Mouse (Mus musculus): Measurements from ENCODE around the gene Slc25a10. TPM values are rescaled to one million over a fixed set of nuclear protein-coding genes. Genes with fewer than 3 reads are reported as not detected.

Slc25a10 gene
- total RNA-seq, 2 experiments from 2014 or later, result 19.6 to 20.0 TPM

DNA sequence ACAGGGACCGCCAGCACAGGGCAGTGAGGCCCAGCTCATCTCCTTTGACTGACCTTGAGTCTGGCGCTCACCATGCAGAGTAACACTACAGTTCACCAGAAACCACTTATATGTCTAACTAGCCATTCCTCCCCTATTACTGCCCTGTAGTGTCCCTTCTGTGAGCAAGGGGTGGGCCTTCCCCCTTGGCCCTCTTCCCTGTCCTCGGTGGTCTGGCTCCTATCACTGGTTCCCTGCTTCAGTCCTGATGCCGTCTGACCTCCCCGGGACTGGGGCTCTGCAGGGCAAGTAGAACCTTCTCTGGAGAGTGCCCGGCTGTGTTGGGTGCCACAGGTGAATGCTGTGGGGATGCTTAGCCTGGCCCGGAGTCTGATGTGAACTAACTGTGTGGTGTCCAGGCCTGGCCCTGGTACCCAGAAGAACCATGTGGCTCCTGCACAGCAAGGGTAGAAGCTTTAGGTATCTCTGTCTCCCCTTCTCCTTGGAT, 8.1 kb upstream of the Slc25a10 start:
- no peak for DNase-seq (ENCODE audit: low spot score in 2 of 2)

DNA sequence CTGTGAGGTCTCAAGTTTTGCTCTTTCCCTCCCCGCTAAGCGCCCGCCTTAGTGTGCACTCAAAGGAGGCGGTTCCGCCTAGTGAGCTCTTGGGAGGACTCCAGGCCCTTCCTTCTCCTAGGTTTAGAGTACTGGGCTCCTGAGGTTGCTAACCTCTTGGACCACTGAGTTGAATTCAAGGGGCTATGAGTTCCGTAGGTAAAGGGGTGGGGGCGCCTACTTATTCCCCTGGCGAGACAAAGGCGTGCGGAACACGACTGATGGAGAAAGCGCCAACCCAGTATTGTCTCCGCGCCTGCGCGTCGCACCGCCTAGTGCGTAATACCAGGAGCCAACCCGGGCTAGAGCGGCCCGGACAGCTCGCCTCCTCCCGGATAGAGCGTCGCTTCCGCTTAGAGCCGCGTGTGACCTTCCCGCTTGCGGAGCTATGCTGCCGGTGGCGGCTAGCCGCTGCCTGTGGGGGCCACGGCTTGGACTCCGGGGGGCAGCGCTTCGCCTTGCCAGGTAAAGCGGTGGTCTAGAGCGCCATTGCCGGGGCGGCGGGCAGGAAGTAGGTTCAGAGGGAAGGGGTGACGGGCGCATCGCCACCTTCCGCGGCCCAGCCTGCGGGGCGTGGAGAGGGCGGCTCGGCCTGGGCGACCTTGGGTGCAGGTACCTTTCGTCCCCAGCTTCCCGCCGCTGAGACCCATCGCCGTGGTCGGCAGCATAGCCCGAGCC, 7.2 kb upstream of the Slc25a10 start, which contains the start of gene Mrpl12:
Gene Mrpl12, plus strand, starts transcription at position 349 of the 717 bp plus-strand sequence.
- DNase-seq (ENCODE audit: low spot score in 2 of 2), result peak; percentile 72 to 88

DNA sequence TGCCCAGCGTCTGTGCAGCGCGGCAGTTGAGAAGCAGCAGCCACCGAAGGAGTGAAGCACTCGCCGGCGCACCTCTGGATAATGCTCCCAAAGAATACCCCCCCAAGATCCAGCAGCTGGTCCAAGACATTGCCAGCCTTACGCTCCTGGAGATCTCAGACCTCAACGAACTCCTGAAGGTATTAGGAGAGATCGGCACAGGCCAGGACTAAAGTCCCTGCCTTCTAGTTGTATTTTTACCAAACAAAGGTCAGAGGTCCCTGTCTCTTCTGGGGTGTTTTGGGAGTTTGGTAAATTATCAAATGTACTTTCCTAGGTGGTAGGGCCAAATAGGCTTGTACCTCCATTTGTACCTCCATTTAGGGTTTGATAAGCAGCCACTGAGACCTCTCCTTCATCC, 6.4 kb upstream of the Slc25a10 start:
- no peak for DNase-seq (ENCODE audit: low spot score in 2 of 2)

DNA sequence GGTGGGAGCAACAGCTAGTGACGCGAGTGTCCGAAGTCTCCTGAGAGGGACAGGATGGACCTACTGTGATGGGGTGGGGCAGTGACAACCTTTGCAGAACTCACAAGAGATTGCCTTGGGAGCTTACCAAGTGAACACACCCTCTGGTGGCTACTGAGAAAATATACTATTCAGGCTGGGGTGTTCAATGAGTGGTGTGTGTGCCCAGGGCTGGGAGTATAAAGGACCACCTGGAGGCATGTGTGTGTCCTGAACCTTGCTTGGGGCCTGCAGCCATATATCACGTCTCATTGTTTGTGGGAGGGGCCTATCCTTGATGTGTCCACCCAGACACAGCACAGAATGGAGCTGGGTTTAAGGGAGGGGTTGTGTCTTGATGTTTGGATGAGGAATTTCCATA, 3.1 kb upstream of the Slc25a10 start:
- no peak for DNase-seq (ENCODE audit: low spot score in 2 of 2)

DNA sequence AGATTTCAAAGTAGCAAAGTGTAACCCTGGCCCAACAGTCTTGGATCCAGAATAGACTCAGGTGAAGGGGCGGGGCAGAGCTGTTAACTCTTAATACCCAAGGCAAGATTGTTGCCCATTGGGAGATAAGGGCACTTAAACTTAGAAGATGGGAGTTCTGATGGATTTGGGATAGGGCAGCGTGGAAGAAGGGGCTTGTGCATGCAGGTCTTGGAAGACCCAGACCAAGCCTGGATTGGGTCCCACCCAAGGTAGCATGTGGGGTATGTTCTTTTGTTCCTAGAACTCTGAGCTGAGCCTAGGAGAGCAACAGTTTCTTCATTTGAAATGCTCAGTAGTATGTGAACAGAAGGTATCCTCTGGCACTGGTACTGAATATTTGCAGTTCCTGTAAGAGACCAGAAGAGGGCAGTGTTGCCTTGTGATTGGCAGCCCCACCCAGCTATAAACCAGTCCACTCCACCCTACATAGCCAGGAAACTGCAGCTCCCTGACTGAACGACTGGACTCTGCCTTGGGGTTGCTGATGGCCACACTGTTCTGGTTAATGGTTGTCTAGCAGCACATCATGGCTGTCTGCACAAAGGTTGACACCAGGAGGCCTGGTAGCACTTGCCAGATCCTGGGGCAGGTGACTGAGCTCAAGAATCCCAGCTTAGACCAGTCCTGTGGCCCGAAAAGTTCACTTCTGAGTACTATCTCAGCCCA, 2.4 kb upstream of the Slc25a10 start:
- DNase-seq (ENCODE audit: low spot score in 2 of 2), result peak in 1 of 2 experiments; percentile 62

DNA sequence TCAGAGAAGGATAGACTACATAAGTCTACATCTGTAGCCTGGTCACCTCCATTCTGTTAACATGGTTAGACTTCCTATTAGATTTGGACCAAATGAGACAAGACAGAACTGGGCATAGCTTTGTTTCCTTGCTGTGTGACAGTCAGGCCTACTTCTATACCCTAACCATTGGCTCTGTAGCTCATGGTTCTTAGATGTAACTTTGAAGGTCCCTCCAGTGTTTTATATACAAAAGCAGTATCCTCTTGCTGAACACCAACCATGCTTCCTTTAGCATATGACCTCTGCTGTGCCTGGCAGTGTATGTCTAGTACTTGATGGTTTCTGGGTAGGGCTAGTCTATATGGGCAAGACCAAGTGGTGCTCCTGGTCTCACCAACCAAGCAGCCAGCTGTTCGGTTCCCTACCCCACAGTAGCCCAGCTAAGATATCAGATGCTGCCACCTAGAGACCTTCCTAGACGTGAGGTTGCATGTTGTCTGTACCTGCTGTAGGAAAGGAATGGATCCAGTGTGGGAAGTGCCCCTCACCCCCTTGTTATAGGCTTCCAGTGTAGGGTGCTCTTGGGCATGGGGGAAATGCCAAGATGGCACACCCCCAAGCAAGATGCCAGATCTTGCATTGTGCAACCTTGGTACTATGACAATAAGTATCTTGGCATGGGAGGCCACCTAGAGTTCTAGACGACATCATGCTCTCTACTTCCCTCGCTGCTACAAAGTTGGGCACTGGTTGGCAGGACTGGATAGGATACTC, 1.2 kb upstream of the Slc25a10 start:
- DNase-seq (ENCODE audit: low spot score in 2 of 2), result no peak

DNA sequence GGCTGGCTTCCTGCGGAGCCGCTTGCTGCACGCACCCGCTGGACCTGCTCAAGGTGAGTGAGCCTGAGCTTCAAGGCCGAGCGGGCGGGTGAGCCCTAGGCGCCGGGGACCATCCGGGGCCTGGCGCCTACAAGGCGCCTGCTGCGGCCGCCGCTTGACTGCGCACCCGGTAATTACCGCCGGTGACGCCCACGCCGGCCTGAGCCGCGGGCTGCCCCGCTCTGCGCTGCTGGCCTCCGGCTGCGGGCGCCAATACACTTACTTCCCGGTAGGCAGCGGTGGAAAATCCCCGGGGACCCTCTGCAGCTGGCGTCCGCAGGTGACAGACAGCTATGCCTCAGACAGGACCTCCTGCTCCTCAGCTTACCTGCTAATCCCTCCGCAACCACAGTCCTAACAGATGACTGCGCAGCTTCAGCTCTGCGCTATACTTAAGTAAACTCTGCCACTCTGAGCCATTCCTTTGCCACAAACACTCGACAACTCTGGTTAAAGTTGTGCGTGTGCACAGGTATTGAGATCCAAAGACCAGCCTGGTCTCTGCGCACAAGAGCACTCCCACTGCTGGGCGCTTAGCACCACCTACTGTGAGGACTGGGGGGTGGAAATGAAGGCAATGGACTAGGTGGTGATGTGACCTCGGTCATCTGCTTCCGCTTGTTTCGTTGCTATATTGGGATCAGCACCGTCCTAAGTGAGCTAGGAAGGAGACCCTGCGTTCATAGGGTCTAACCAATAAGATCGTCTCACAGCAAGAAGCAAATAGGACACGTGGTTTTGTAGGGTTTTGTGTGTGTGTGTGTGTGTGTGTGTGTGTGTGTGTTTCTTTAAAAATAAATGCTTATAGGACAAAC, 611 bp downstream of the Slc25a10 start:
- no peak for DNase-seq (ENCODE audit: low spot score in 2 of 2)

DNA sequence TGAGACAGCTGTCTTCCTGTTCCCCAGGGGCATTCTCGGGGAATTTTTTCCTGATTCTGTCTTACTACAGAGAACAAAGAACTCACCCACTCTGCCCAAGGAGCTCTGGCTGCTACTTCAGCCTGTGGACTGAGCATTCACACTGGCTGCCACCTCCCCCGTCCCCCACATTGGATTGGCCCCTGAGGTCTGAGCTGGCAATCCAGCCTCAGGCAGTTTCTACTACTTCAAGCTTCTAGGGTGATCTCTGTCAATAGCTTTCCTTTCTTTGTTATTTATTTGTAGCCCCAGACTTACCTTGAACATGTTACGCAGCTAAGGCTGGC, 1.2 kb downstream of the Slc25a10 start:
- no peak for DNase-seq (ENCODE audit: low spot score in 2 of 2)

DNA sequence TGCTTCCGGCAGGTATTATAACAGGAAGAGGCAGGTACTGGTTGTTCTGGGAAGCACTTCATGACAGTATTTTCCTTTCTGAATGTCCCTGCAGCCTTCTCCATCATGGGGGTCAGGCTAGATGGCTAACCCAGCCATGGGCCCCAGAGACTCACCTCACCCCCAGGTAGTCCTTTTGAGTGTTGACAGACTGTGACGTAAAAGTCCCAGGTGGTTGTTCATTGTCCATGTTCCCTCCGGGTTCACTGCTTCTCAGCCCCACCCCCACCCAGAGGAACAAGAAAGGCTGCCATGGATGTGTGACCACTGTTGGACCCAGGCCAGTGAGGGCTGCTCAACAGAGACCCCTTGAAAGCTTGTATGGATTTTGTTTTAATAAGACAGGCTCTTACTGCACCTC, 1.7 kb downstream of the Slc25a10 start:
- no peak for DNase-seq (ENCODE audit: low spot score in 2 of 2)

DNA sequence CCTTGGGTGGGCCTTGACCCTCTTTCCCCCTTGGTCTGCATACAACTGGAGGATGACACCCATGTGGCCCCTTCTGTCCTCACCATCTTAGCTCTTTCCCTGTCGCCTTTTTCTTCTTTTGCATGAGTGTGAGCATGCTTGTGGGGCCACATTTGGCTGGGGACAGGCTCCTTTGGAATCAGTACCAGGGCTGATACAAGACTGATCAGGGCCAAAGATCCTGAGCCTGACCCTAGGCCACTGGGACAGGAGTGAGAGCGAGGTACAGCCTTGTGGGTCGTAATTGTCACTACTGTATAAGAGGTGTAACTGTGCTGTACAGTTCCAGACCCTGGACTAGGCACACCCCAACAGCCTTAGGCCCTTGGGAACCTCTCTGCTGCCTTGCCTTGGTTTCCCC, 2.3 kb downstream of the Slc25a10 start:
- no peak for DNase-seq (ENCODE audit: low spot score in 2 of 2)

DNA sequence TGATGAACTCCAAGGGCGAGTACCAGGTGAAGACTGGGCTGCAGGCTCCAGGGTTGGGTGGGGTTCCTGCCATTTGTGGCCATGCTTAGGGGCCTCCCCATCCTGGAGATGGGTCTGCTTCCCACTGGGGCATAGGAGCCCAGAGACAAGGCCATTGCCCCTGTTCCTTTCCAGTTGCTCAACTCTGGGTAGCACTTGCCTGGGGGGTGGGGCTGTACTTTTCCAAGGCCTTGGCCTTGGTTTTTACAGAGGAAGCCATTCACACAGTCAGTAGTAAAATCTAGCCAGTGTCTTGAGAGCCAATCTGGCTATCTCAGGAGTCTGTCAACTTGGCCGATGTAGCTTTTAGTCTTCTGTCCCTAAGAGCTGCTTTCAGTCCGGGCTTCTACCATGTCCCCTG, 5.8 kb downstream of the Slc25a10 start:
- DNase-seq (ENCODE audit: low spot score in 2 of 2), result no peak

DNA sequence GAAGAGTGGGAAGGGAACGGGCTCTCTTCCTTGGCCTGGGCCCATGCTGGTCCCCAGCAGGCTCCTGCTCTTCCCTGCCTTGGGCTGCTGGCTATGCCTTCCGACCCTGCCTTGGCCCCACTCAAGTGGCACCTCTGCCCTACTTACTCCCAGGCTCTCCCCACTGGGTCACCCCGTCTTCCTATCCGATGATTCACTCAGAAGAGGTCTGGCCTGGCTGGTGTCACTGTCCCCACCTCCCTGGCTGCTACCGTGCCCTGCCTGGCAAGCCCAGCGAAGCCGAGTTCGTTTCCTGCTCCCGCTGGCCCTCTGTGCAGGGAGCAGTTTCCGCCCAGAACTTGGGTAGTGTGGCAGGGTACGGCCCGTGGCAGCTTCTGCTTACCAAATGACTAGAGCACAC, 6.6 kb downstream of the Slc25a10 start:
- DNase-seq (ENCODE audit: low spot score in 2 of 2), result no peak

DNA sequence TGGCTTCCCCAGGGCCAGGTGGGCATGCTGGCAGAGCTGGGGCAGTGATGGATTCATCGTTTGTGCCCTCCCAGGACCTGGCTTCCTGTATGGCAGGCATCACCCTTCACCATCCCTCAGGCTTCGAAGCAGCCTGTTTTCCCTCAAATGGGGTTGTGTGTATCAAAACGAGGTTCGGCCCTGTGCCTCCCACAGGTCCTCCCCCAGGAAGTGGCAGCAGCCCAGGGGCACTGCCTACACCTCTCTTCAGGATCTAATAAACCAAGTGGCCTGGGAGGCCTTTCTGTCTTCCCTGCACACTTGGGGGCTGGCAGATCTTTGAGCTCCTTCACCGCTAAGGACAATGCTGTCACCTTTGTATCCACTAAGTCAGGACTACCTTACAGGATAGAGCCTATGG, 7.3 kb downstream of the Slc25a10 start:
- no peak for DNase-seq (ENCODE audit: low spot score in 2 of 2)

DNA sequence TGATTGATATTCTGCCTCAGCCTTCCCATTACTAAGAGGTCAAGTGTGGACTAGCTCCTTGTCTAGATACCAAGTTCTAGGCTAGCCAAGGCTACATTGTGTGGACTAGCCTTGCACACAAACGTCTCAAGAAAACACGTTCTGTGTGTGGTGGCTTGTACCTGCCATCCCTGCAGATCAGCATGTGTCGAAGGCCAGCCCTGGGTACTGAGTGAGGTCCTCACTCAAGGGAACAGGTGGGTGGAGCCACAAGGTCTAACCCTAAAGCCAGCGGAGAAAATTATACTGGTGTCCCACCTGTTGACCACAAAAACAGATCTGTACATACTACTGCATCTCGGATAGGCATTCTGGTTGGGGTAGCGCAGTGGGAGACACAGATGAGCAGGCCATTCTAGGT, 8.3 kb downstream of the Slc25a10 start:
- DNase-seq (ENCODE audit: low spot score in 2 of 2), result no peak

DNA sequence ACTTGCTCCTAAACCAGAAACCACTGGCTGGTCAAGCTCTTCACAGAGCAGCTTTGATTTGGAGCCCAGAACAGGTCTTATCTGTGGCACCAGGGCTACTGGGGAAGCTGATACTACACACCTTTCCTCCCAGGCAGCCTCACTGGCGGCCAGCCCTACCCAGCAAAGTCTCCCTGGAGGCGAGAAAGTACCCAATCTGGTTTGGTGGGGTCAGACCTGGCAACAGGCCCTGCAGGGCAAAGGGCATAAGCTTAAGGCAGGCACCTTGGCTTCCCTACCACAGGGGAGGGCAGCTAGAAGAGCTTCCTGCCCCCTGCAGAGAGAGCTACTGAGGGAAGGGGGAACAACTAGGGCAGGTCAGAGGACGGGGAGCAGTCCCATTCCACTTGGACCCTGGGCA, 8.7 kb downstream of the Slc25a10 start:
- DNase-seq (ENCODE audit: low spot score in 2 of 2), result no peak

DNA sequence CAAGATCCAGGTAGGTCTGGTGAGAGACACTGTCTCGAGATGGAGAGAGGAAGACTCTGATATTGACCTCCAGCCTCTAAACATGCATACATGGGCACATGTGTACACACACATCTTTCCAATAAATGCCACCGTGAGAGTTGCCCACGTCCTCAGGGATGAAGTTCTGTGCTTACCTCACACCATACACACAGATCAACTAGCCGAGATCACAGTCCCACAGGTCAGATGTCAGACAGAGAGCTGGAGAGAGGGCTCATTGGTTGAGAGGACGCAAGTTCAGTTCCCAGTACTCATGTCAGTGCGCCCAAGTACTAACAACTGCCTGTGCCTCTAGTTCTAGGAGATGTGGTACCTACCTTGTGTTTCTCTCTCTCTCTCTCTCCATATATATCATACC, 9.4 kb downstream of the Slc25a10 start:
- no peak for DNase-seq (ENCODE audit: low spot score in 2 of 2)

DNA sequence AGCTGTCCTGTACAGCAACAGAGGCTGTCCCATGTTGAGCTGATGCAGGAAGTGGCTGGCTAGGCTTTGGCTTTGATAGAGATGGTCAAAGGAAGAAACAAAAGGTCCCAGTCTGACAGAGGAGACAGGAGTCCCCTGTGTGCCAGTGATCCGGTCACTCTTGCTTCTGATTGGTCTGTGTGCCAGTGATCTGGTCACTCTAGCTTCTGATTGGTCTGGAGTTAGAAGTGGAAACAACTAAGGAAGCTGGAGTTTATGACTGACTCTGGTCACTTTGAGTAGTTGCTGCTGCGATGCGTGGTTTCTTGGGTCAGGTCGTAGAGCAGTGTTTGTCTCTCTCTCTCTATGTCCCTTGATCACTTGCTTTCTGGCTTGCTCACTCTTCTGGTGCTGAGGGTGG, 10.1 kb downstream of the Slc25a10 start:
- DNase-seq (ENCODE audit: low spot score in 2 of 2), result no peak

DNA sequence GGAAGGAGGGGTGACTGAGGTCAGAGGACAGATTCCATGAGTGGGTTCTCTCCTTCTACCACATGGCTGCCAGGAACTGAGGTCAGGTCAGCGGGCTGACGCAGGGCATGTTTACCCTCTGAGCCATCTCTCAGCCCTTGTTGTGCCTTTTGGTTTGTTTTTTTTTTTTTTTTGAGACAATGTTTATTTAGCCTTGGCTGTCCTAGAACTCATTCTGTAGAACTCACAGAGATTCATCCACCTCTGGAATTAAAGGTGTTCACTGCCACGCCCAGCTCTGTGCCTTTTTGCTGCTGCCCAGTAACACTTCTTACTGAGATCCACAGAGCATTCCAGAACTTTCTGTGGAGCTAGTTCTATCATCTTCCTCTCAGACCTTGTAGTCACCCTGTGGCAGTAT, 14.0 kb downstream of the Slc25a10 start:
- no peak for DNase-seq (ENCODE audit: low spot score in 2 of 2)

DNA sequence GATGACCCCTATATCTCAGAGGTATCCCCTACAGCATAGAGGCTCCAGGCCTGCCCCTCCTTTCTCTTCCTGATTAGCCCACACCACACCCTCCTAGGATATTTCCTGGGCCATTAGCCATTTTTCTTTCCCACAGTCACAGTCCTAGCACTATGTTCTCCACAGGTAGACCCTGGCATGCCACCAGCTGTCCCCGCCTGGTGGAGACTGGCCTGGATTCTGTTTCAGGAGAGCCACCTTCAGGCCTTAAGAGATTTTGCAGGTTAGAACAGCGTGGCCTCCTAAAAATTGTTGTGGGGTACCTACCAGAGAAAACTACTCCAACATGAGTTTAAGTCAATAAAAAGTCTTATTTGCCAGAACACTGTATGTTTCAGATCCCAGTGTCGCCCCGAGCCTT, 15.3 kb downstream of the Slc25a10 start:
- DNase-seq (ENCODE audit: low spot score in 2 of 2), result no peak

DNA sequence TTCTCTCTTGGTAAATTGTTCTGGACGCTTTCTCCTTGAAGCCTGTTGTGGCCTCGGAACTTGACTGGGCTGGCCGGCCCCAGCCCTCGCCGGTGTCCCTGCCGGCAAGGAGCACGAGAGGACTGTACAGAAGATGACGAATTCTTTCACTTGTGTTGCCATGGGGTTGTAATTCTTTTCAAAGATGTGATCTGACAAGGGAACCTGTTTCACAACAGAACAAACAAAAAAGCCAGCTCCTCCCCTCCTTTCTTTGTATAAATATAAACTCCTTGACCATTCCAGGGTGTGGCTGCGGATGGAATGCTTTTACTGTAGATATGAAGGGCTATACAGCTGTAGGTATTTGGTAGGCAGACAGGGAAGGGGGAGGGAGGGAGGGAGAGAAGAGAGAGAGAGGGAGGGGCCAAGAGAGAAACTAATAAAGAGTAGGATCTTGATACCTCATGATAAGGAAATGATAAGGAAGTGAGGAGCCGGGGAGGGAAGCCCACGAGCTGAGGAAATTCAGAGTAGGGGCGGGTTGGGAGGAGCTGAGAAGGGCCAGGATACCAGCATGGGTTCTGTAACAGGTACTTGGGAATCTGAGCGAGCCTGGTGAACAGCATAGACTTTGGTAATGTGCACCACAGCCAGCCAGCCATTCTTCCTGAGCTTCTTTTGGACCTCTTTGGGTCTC, 16.1 kb downstream of the Slc25a10 start:
- DNase-seq (ENCODE audit: low spot score in 2 of 2), result no peak

Data from gastrocnemius, postnatal 4 days (tissue).